Mouse (Mus musculus) neural tube, embryonic 14.5 days (tissue): ENCODE data around the gene Katnb1. TPM values are rescaled to one million over a fixed set of nuclear protein-coding genes. Genes with fewer than 3 reads are reported as not detected.

Source experiments
- ATAC-seq: fragments of 200-750 bp; cut with Nextera tagmentation; 2 replicates; pipeline ENCODE4 v1.8.0; 2017; ENCODE audit warnings: low read depth, mild to moderate bottlenecking, moderate TSS enrichment, moderate library complexity
- H3K27ac ChIP-seq: fragments of 300-500 bp; sonication (generic); 2 replicates; pipeline ENCODE4 v1.5.1; 2014; ENCODE audit warnings: low read depth, mild to moderate bottlenecking, control low read depth, low read length, moderate library complexity, mixed read lengths
- H3K27me3 ChIP-seq: fragments of 300-500 bp; sonication (generic); 2 replicates; pipeline ENCODE4 v1.6.1; 2014; ENCODE audit warnings: low read length; ENCODE audit not compliant: control insufficient read depth, insufficient read depth
- H3K36me3 ChIP-seq: fragments of 300-500 bp; sonication (generic); 2 replicates; pipeline ENCODE4 v1.6.1; 2014; ENCODE audit warnings: low read length, mixed read lengths; ENCODE audit not compliant: control insufficient read depth, insufficient read depth
- H3K4me1 ChIP-seq: fragments of 300-500 bp; sonication (generic); 2 replicates; pipeline ENCODE4 v1.6.1; 2014; ENCODE audit warnings: low read length; ENCODE audit not compliant: control insufficient read depth, insufficient read depth
- H3K4me2 ChIP-seq: fragments of 300-500 bp; sonication (generic); 2 replicates; pipeline ENCODE4 v1.6.1; 2014; ENCODE audit warnings: mild to moderate bottlenecking, low read depth, low read length, control low read depth
- H3K4me3 ChIP-seq: fragments of 300-500 bp; sonication (generic); 2 replicates; pipeline ENCODE4 v1.5.1; 2014; ENCODE audit warnings: low read depth, low read length, control low read depth, mixed read lengths
- H3K9ac ChIP-seq: fragments of 300-500 bp; sonication (generic); replicated peaks from 2 replicates; pipeline ENCODE4 v1.6.1; 2014; ENCODE audit warnings: low read depth, mild to moderate bottlenecking, control low read depth, low read length, mixed read lengths
- H3K9me3 ChIP-seq: fragments of 300-500 bp; sonication (generic); 2 replicates; pipeline ENCODE4 v1.6.1; 2016; ENCODE audit warnings: low read length; ENCODE audit not compliant: control insufficient read depth
- WGBS: fragments of 180-500 bp; shearing (Covaris S2); extraction: QIAGEN DNeasy Blood & Tissue Kit; methylation state at CpG from one replicate; pipeline ENCODE4 v1.1.7; 2014; 5-methylcytosine and 5-hydroxymethylcytosine counted together
- polyA plus RNA-seq: library from polyadenylated mRNA; unstranded; fragments of >200 nt; fragmentation: Nextera tagmentation; extraction: Ambion mirVana; gene quantifications from 2 replicates; pipeline ENCODE4 v1.2.1, GENCODE M21; 2014

Katnb1 gene
- 39.4 and 44.3 TPM in 2 replicates for polyA plus RNA-seq

DNA sequence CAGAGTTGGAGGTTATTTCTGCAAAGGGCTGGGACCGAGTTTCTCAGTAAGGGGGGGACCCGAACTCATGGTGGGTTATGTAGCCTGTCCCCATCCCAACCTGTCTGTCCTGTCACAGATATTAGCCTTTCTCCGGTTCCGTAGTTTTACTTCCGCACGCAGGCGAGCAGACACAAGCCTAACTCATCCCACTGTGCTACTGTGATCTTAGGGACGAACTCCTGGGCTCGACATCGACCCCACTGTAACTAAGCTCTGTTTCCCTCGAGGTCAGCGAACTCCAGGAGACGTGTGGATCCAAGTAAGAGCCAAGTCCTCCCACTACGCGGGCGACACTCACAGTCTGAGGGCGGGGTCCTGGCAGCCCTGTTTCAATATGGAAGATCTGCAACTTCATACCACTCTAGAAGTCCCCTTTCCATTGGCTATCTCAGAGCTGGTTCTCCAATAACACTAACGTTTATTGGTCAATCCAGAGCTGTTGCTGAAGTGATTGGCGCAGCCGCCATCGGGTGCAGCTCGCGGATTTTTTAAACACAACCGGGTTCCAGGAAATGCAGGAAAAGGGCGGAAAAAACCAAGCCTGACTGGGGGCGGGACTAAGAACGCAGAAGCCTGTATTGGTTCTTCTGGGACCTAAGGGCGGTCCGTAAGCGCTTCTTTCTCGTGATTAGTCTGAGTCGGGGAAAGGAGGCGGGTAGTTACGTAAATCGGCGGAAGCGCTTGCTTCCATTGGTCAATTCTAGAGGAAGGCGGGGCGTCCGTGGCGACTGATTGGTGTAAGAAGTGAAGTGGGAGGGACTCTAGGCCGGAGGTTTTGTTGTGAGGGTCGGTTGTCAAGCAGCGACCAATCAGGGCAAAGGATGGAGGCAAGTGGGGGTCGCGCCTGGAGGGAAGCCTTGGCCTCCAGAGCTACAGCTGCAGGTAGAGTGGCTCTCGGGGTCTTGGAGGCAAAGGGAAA, at the start of gene Katnb1:
Gene Katnb1 (plus strand): TSS at position 806 of the 961 bp plus-strand sequence.
- WGBS = under 1% methylated on average over 47 of the region's 47 CpGs
- no peaks in the 10 kb centered on the region for H3K27me3 ChIP-seq
- H3K36me3 ChIP-seq = peaks cover 5% of the 10 kb centered on the region; the same call in 1 of the 2 replicates
- H3K4me1 ChIP-seq = peaks cover 10% of the 10 kb centered on the region
- peak; percentile 97 for ATAC-seq
- H3K9me3 ChIP-seq = no peaks in the 10 kb centered on the region
- peak within 1 kb of the TSS; percentile 80 for H3K4me3 ChIP-seq
- peak within 1 kb of the TSS; percentile 65 for H3K4me2 ChIP-seq
- H3K27ac ChIP-seq = peak within 1 kb of the TSS; percentile 73
- H3K9ac ChIP-seq = peak within 1 kb of the TSS; percentile 83

GRCm38 (mm10) chr8:95037106-95037925, 43.7 kb upstream of the Katnb1 start:
- no peaks in the 10 kb centered on the region for H3K4me1 ChIP-seq
- H3K9me3 ChIP-seq = no peaks in the 10 kb centered on the region
- H3K9ac ChIP-seq = no peak overlapping the region
- no peak overlapping the region for H3K27ac ChIP-seq
- ATAC-seq = no peak
- WGBS = 67% methylated on average over 7 of the region's 7 CpGs
- H3K27me3 ChIP-seq = no peaks in the 10 kb centered on the region
- H3K4me3 ChIP-seq = no peak overlapping the region
- H3K36me3 ChIP-seq = no peaks in the 10 kb centered on the region
- H3K4me2 ChIP-seq = no peak overlapping the region

- no peak for ATAC-seq
- H3K27ac ChIP-seq = no peak overlapping the region
- H3K4me3 ChIP-seq = no peak overlapping the region
- H3K27me3 ChIP-seq = no peaks in the 10 kb centered on the region
- H3K36me3 ChIP-seq = no peaks in the 10 kb centered on the region
- H3K4me2 ChIP-seq = no peak overlapping the region
- WGBS = 70% methylated on average over 6 of the region's 6 CpGs
- H3K9ac ChIP-seq = no peak overlapping the region
- H3K9me3 ChIP-seq = no peaks in the 10 kb centered on the region
- no peaks in the 10 kb centered on the region for H3K4me1 ChIP-seq
Observed at GRCm38 (mm10) chr8:95041883-95042784, 38.9 kb upstream of the Katnb1 start.

- no peak overlapping the region for H3K4me2 ChIP-seq
- no peak overlapping the region for H3K4me3 ChIP-seq
- no peaks in the 10 kb centered on the region; the same call in 1 of the 2 replicates for H3K4me1 ChIP-seq
- no peak overlapping the region for H3K27ac ChIP-seq
- no peak for ATAC-seq
- WGBS = 74% methylated on average over 4 of the region's 4 CpGs
- no peaks in the 10 kb centered on the region for H3K27me3 ChIP-seq
- H3K9ac ChIP-seq = no peak overlapping the region
- H3K36me3 ChIP-seq = no peaks in the 10 kb centered on the region
- no peaks in the 10 kb centered on the region for H3K9me3 ChIP-seq
Observed at GRCm38 (mm10) chr8:95044811-95045210, 36.2 kb upstream of the Katnb1 start.

GRCm38 (mm10) chr8:95046982-95047381, 34.0 kb upstream of the Katnb1 start:
- Histone ChIP-seq H3K4me2 (no peak overlapping the region), H3K4me3 (no peak overlapping the region), H3K9ac (no peak overlapping the region), H3K27me3 (no peaks in the 10 kb centered on the region), H3K4me1 (no peaks in the 10 kb centered on the region; the same call in 1 of the 2 replicates), H3K36me3 (no peaks in the 10 kb centered on the region), H3K9me3 (no peaks in the 10 kb centered on the region), H3K27ac (no peak overlapping the region)
- ATAC-seq = no peak
- 85% methylated on average over 3 of the region's 3 CpGs for WGBS

GRCm38 (mm10) chr8:95047884-95048680, 32.9 kb upstream of the Katnb1 start:
- 68% methylated on average over 6 of the region's 6 CpGs for WGBS
- Histone ChIP-seq H3K4me3 (no peak overlapping the region), H3K27ac (no peak overlapping the region), H3K9me3 (no peaks in the 10 kb centered on the region), H3K36me3 (no peaks in the 10 kb centered on the region), H3K9ac (no peak overlapping the region), H3K4me2 (no peak overlapping the region), H3K27me3 (no peaks in the 10 kb centered on the region), H3K4me1 (no peaks in the 10 kb centered on the region; the same call in 1 of the 2 replicates)
- no peak for ATAC-seq

DNA sequence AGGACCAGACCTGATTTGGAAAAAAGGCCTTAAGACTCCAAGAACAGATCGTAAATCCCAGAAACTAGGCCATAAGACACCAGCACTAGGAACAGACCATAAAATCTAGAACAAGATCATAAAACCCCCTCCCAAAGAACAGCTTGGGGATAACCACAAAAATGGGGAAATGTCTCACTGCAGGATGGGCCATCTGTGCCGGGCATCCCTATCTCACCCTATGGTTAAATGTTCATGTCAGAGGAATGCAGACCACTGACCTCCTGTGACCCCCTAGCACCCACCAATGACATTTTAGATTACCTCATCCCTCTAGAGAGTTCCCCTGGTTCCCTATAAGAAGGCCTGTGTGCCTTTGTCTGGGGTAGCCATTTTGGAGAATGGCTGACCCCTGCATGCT, 31.4 kb upstream of the Katnb1 start:
- Histone ChIP-seq H3K4me3 (no peak overlapping the region), H3K4me1 (no peaks in the 10 kb centered on the region; the same call in 1 of the 2 replicates), H3K4me2 (no peak overlapping the region), H3K9ac (no peak overlapping the region), H3K36me3 (no peaks in the 10 kb centered on the region), H3K9me3 (no peaks in the 10 kb centered on the region), H3K27me3 (no peaks in the 10 kb centered on the region), H3K27ac (no peak overlapping the region)
- 73% methylated on average over 2 of the region's 2 CpGs for WGBS
- ATAC-seq = no peak

GRCm38 (mm10) chr8:95054438-95054837, 26.5 kb upstream of the Katnb1 start:
- H3K9ac ChIP-seq = no peak overlapping the region
- no peak overlapping the region for H3K27ac ChIP-seq
- no peak overlapping the region for H3K4me2 ChIP-seq
- no peaks in the 10 kb centered on the region for H3K4me1 ChIP-seq
- H3K36me3 ChIP-seq = no peaks in the 10 kb centered on the region
- no peaks in the 10 kb centered on the region for H3K27me3 ChIP-seq
- 0 out of 2 replicates have a peak, but pooled peaks have one; percentile 31 for ATAC-seq
- H3K9me3 ChIP-seq = no peaks in the 10 kb centered on the region
- no peak overlapping the region for H3K4me3 ChIP-seq
- WGBS = 60% methylated on average over 6 of the region's 6 CpGs
